Mouse (Mus musculus) right cerebral cortex, postnatal 36 days (tissue): ENCODE measurements around the gene Pkp1.

Experiments used
- DNase-seq, 2 experiments: peaks; one replicate each; pipeline ENCODE4 v3.0.0; 2022; ENCODE audit warnings: low spot score in 2 of 2, mixed read lengths in 1 of 2

Gene Pkp1

GRCm38 (mm10) chr1:135821780-135822179, 97.2 kb downstream of the Pkp1 start:
- DNase-seq, result no peak
